Mouse (Mus musculus): ENCODE measurements around the gene Ccdc47.
"Not testable (repeated sequence)": the region's sequence is repeated elsewhere in the genome, so short reads cannot be mapped to it uniquely, and the experiment has no call there.

The Ccdc47 gene

GRCm38 (mm10) chr11:106215927-106216729 lies at the start of gene Ccdc47:
TSS of gene Ccdc47 (minus strand) at chr11:106216344.
- peak; percentile 97 to 98 for DNase-seq (ENCODE audit: low spot score in 2 of 2)

GRCm38 (mm10) chr11:106265570-106265969 lies 49.4 kb upstream of the Ccdc47 start:
- DNase-seq (ENCODE audit: low spot score in 2 of 2) = no peak

GRCm38 (mm10) chr11:106264988-106265387 lies 48.8 kb upstream of the Ccdc47 start:
- no peak for DNase-seq (ENCODE audit: low spot score in 2 of 2)

- DNase-seq (ENCODE audit: low spot score in 2 of 2) = no peak
Observed at GRCm38 (mm10) chr11:106263963-106264362, 47.8 kb upstream of the Ccdc47 start.

GRCm38 (mm10) chr11:106260826-106261450 lies 44.8 kb upstream of the Ccdc47 start:
- DNase-seq (ENCODE audit: low spot score in 2 of 2) = no peak

- DNase-seq (ENCODE audit: low spot score in 2 of 2) = no peak
Observed at GRCm38 (mm10) chr11:106256775-106257174, 40.6 kb upstream of the Ccdc47 start.

GRCm38 (mm10) chr11:106255685-106256451 lies 39.7 kb upstream of the Ccdc47 start, which contains the start of the genes Ftsj3 and Psmc5:
TSS of gene Ftsj3 (minus strand) at chr11:106256079.
TSS of gene Psmc5 (plus strand) at chr11:106256154.
- DNase-seq (ENCODE audit: low spot score in 2 of 2) = peak; percentile 92 to 99

GRCm38 (mm10) chr11:106255174-106255573 lies 39.0 kb upstream of the Ccdc47 start:
- no peak for DNase-seq (ENCODE audit: low spot score in 2 of 2)

GRCm38 (mm10) chr11:106254767-106255166 lies 38.6 kb upstream of the Ccdc47 start:
- DNase-seq (ENCODE audit: low spot score in 2 of 2) = no peak

GRCm38 (mm10) chr11:106249326-106249725 lies 33.2 kb upstream of the Ccdc47 start:
- DNase-seq (ENCODE audit: low spot score in 2 of 2) = no peak

- DNase-seq (ENCODE audit: low spot score in 2 of 2) = no peak
Observed at GRCm38 (mm10) chr11:106246834-106247233, 30.7 kb upstream of the Ccdc47 start.

GRCm38 (mm10) chr11:106233978-106234377 lies 17.8 kb upstream of the Ccdc47 start:
- DNase-seq (ENCODE audit: low spot score in 2 of 2) = not testable (repeated sequence)

GRCm38 (mm10) chr11:106220603-106221002 lies 4.5 kb upstream of the Ccdc47 start:
- no peak for DNase-seq (ENCODE audit: low spot score in 2 of 2)

- DNase-seq (ENCODE audit: low spot score in 2 of 2) = peak; percentile 87 to 90
Observed at GRCm38 (mm10) chr11:106216730-106217490, 766 bp upstream of the Ccdc47 start, which contains the start of gene Ddx42. TSS of gene Ddx42 (plus strand) at chr11:106216926.

GRCm38 (mm10) chr11:106215450-106215859 lies 689 bp downstream of the Ccdc47 start:
- DNase-seq (ENCODE audit: low spot score in 2 of 2) = no peak

- DNase-seq (ENCODE audit: low spot score in 2 of 2) = no peak
Observed at GRCm38 (mm10) chr11:106214856-106215255, 1.3 kb downstream of the Ccdc47 start.

GRCm38 (mm10) chr11:106212771-106213170 lies 3.4 kb downstream of the Ccdc47 start:
- no peak for DNase-seq (ENCODE audit: low spot score in 2 of 2)

GRCm38 (mm10) chr11:106202123-106202465 lies 14.1 kb downstream of the Ccdc47 start, which contains the start of gene Strada:
TSS of gene Strada (minus strand) at chr11:106202168.
- no peak for DNase-seq (ENCODE audit: low spot score in 2 of 2)

GRCm38 (mm10) chr11:106201337-106202122 lies 14.6 kb downstream of the Ccdc47 start:
- no peak for DNase-seq (ENCODE audit: low spot score in 2 of 2)

GRCm38 (mm10) chr11:106200756-106201155 lies 15.4 kb downstream of the Ccdc47 start:
- no peak for DNase-seq (ENCODE audit: low spot score in 2 of 2)

GRCm38 (mm10) chr11:106199997-106200396 lies 16.1 kb downstream of the Ccdc47 start:
- DNase-seq (ENCODE audit: low spot score in 2 of 2) = not testable (repeated sequence)

Data from left cerebral cortex, adult 9 months (tissue).